Mouse (Mus musculus) ovary, adult 2 months (tissue): ENCODE results near the gene Gm21773. TPM values are rescaled to one million over a fixed set of nuclear protein-coding genes. Genes with fewer than 3 reads are reported as not detected.

Source experiments
- polyA plus RNA-seq: library from polyadenylated mRNA; depleted of rRNA; stranded (reverse); fragments of >200 nt; gene quantifications from 2 replicates; pipeline ENCODE4 v1.2.3, GENCODE M21; 2012; rRNA removed

The Gm21773 gene
- polyA plus RNA-seq = not detected in 2 replicates

DNA sequence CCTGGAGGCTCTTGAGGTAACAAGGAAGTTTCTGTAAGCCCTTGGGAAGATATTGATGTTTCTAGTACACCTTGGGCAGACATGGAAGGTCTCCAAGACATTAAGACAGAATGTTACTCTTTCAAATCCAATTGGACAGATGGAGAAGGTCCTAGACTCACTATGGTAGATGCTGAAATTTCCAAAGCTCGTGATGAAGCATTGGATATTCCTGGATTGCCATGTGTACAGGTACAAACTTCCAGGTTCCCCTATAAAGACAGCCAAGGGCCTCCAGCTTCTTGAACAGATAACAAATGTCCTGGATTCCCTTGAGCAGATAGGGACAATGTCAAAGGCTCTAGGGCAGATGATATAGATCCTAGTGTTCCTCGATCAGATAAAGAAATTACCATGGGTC, at the start of gene Gm21773:
Gene Gm21773, minus strand, starts transcription at position 101 of the 400 bp plus-strand sequence.

